Mouse (Mus musculus) liver, postnatal 0 days (tissue): Measurements from ENCODE around the gene Lalba.

ENCODE experiments used
- CTCF ChIP-seq: sonication (generic); IDR thresholded peaks from 2 replicates; pipeline ENCODE4 v1.5.1; 2016; ENCODE audit warnings: antibody characterized with exemption, low read depth
- EP300 ChIP-seq: IDR thresholded peaks from 2 replicates; pipeline ENCODE4 v1.6.1; 2016; ENCODE audit warnings: antibody characterized with exemption, low read depth, mild to moderate bottlenecking

GRCm38 (mm10) chr15:98444561-98444960 is 38.0 kb downstream of the Lalba start:
- TF ChIP-seq CTCF: no peak
- no peak for TF ChIP-seq EP300
